In genomic region chr6:92940191-92941131, GRCm38 (mm10) we compare ENCODE assay signal across 9 mouse cellular contexts. TPM values are rescaled to one million over a fixed set of nuclear protein-coding genes. Genes with fewer than 3 reads are reported as not detected.
DNase-seq lines count a peak whose midpoint lies in the region; ATAC-seq and TF ChIP-seq lines count a peak whose summit lies in the region.
"Had no signal": no experiment of that assay in that cellular context is flagged by ENCODE, and none has a peak within 500 bp of the region (broad histone marks: within the 10 kb centered on the region; RNA-seq: fewer than 3 reads in every experiment).

No protein-coding gene starts in this region.

- peak overlapping the region; percentile 78 for H3K27ac ChIP-seq in kidney, adult 2 months (ENCODE audit: insufficient read depth, low read depth, low read length)
- no peak overlapping the region for H3K27ac ChIP-seq in liver, embryonic 14.5 days
- no peak overlapping the region for H3K27ac ChIP-seq in neural tube, embryonic 14.5 days (ENCODE audit: low read depth, low read length)

- no peak for TF ChIP-seq POLR2A in kidney, adult 2 months (IDR thresholded peaks at IDR 0.05; ENCODE audit: low read depth, low read length)

- 4% methylated on average over 37 of the region's 37 CpGs for WGBS in kidney, adult 2 months
- WGBS in liver, embryonic 14.5 days (ENCODE audit: insufficient replicate concordance), result 3% methylated on average over 37 of the region's 37 CpGs
- 2% methylated on average over 37 of the region's 37 CpGs for WGBS in neural tube, embryonic 14.5 days

- H3K27me3 ChIP-seq in kidney, adult 2 months (replicated peaks; ENCODE audit: control insufficient read depth, insufficient read depth, low read length), result no peaks in the 10 kb centered on the region
- H3K27me3 ChIP-seq in liver, embryonic 14.5 days (ENCODE audit: control insufficient read depth, insufficient read depth, low read length), result peaks cover 44% of the 10 kb centered on the region
- H3K27me3 ChIP-seq in neural tube, embryonic 14.5 days (ENCODE audit: control insufficient read depth, insufficient read depth, low read length), result peaks cover 26% of the 10 kb centered on the region

- no peak for ATAC-seq in cerebellum, adult (ENCODE audit: insufficient number of reproducible peaks, low FRiP score, low TSS enrichment)
- ATAC-seq in liver, embryonic 14.5 days (ENCODE audit: insufficient read depth), result no peak
- no peak for ATAC-seq in neural tube, embryonic 14.5 days (ENCODE audit: low read depth)

- H3K36me3 ChIP-seq in kidney, adult 2 months (ENCODE audit: control insufficient read depth, insufficient read depth, low read length), result no peaks in the 10 kb centered on the region
- H3K36me3 ChIP-seq in liver, embryonic 14.5 days (replicated peaks; ENCODE audit: control insufficient read depth, insufficient read depth, low read depth), result no peaks in the 10 kb centered on the region
- H3K36me3 ChIP-seq in neural tube, embryonic 14.5 days (ENCODE audit: control insufficient read depth, insufficient read depth, low read length), result no peaks in the 10 kb centered on the region

- H3K9me3 ChIP-seq in liver, embryonic 14.5 days (ENCODE audit: control insufficient read depth, low read length), result no peaks in the 10 kb centered on the region
- H3K9me3 ChIP-seq in neural tube, embryonic 14.5 days (ENCODE audit: control insufficient read depth, low read length), result no peaks in the 10 kb centered on the region

- H3K9ac ChIP-seq in liver, embryonic 14.5 days (replicated peaks), result no peak overlapping the region
- no peak overlapping the region for H3K9ac ChIP-seq in neural tube, embryonic 14.5 days (replicated peaks; ENCODE audit: low read depth, low read length)

- H3K4me3 ChIP-seq in kidney, adult 2 months (ENCODE audit: insufficient read depth, low read depth, low read length), result peak overlapping the region; percentile 73
- peak overlapping the region; percentile 33 to 59 for H3K4me3 ChIP-seq in liver, embryonic 14.5 days (ENCODE audit: insufficient read depth in 1 of 2, low read depth in 2 of 2, low read length in 2 of 2)
- H3K4me3 ChIP-seq in neural tube, embryonic 14.5 days (ENCODE audit: low read depth, low read length), result peak overlapping the region; percentile 49
- H3K4me3 ChIP-seq: erythroblast, embryonic 14.5 days had no signal

- peak; percentile 5 for DNase-seq in cerebellum, adult 11-12 months
- DNase-seq in embryo, embryonic 10 days (ENCODE audit: low spot score), result peak; percentile 61
- peak; percentile 73 for DNase-seq in heart, adult 8-10 months (ENCODE audit: low spot score)
- peak; percentile 76 for DNase-seq in kidney, adult 2 months
- DNase-seq in liver, embryonic 14.5 days (ENCODE audit: low read depth in 3 of 3, low spot score in 3 of 3), result no peak
- no peak for DNase-seq in thymus, postnatal 25 days

- no peaks in the 10 kb centered on the region for H3K4me1 ChIP-seq in kidney, adult 2 months (ENCODE audit: control insufficient read depth, insufficient read depth, low read length)
- H3K4me1 ChIP-seq in liver, embryonic 14.5 days (replicated peaks; ENCODE audit: control insufficient read depth in 2 of 2, insufficient read depth in 2 of 2, low read length in 1 of 2), result no peaks in the 10 kb centered on the region
- H3K4me1 ChIP-seq in neural tube, embryonic 14.5 days (ENCODE audit: control insufficient read depth, insufficient read depth, low read length), result peaks cover 24% of the 10 kb centered on the region

- TF ChIP-seq EP300 in liver, embryonic 14.5 days (IDR thresholded peaks at IDR 0.05; ENCODE audit: low read depth), result no peak

- peak overlapping the region; percentile 47 for H3K4me2 ChIP-seq in liver, embryonic 14.5 days (ENCODE audit: low read depth)
- H3K4me2 ChIP-seq in neural tube, embryonic 14.5 days (ENCODE audit: low read depth, low read length), result peak overlapping the region; percentile 95

- no peak for TF ChIP-seq CTCF in kidney, adult 2 months (conservative IDR thresholded peaks at IDR 0.05; ENCODE audit: insufficient read depth, insufficient read length, low read depth, low read length)
- no peak for TF ChIP-seq CTCF in liver, embryonic 14.5 days (IDR thresholded peaks at IDR 0.05; ENCODE audit: low read depth)

RNA-seq across cellular contexts. Expression of gene Adamts9, which starts 2.8 kb away (rescaled TPM):
- 10 to 100 TPM in 3 of 4 experiments, 1 to 10 TPM in 1; 5.9 to 12.6 (median 11.5) TPM for total RNA-seq in heart, adult 8-10 months (2022)
- polyA plus RNA-seq in kidney, adult 2 months (2012; rRNA removed), result 6.3 and 6.7 TPM in 2 replicates
- 0.81 and 1.2 TPM in 2 replicates for polyA plus RNA-seq in liver, embryonic 14.5 days (2012; rRNA removed)
- polyA plus RNA-seq in liver, embryonic 14.5 days (2014; fragmentation: Nextera tagmentation; extraction: Ambion mirVana), result 0.50 and 0.54 TPM in 2 replicates
- polyA plus RNA-seq in neural tube, embryonic 14.5 days (2014; fragmentation: Nextera tagmentation; extraction: Ambion mirVana), result 1.5 and 2.4 TPM in 2 replicates
- polyA plus RNA-seq: erythroblast, embryonic 14.5 days had no signal

Comparison
In these comparisons a context has a peak if more than half of its experiments do, and no peak if none do; other contexts are left out.
1. DNase-seq: peak in cerebellum, adult 11-12 months (single experiment), embryo, embryonic 10 days (single experiment), heart, adult 8-10 months (single experiment) and kidney, adult 2 months (single experiment); none in liver, embryonic 14.5 days (0 of 3) and thymus, postnatal 25 days (single experiment).
2. Peak in every context shown above with its lines, with median percentiles within 50 percentile points of each other: H3K4me3 ChIP-seq.